Mouse (Mus musculus) midbrain, embryonic 14.5 days (tissue): ENCODE measurements around the gene Gm17416. TPM values are rescaled to one million over a fixed set of nuclear protein-coding genes. Genes with fewer than 3 reads are reported as not detected.

Experiments used
- ATAC-seq: fragments of 200-750 bp; cut with Nextera tagmentation; 2 replicates; pipeline ENCODE4 v1.8.0; 2017; ENCODE audit warnings: moderate number of reproducible peaks, moderate library complexity; ENCODE audit not compliant: low FRiP score, low TSS enrichment
- DNase-seq: peaks from one replicate; pipeline ENCODE4 v3.0.0-alpha.2; 2015
- H3K27ac ChIP-seq: fragments of 300-500 bp; sonication (generic); replicated peaks from 2 replicates; pipeline ENCODE4 v1.5.1; 2014; ENCODE audit warnings: mild to moderate bottlenecking, low read depth, low read length, moderate library complexity
- H3K27me3 ChIP-seq: fragments of 300-500 bp; sonication (generic); 2 replicates; pipeline ENCODE4 v1.6.1; 2014; ENCODE audit warnings: low read length, control low read depth, mixed read lengths; ENCODE audit not compliant: control insufficient read depth, insufficient read depth
- H3K36me3 ChIP-seq: fragments of 300-500 bp; sonication (generic); 2 replicates; pipeline ENCODE4 v1.6.1; 2014; ENCODE audit warnings: low read length, control low read depth; ENCODE audit not compliant: control insufficient read depth, insufficient read depth
- H3K4me1 ChIP-seq: fragments of 300-500 bp; sonication (generic); 2 replicates; pipeline ENCODE4 v1.6.1; 2014; ENCODE audit warnings: mild to moderate bottlenecking, antibody characterized with exemption, low read length, control low read depth; ENCODE audit not compliant: control insufficient read depth, insufficient read depth
- H3K4me2 ChIP-seq: fragments of 300-500 bp; sonication (generic); 2 replicates; pipeline ENCODE4 v1.6.1; 2014; ENCODE audit warnings: mild to moderate bottlenecking, low read length, moderate library complexity
- H3K4me3 ChIP-seq: fragments of 300-500 bp; sonication (generic); replicated peaks from 2 replicates; pipeline ENCODE4 v1.5.1; 2014; ENCODE audit warnings: low read depth, low read length
- H3K9ac ChIP-seq: fragments of 300-500 bp; sonication (generic); replicated peaks from 2 replicates; pipeline ENCODE4 v1.6.1; 2014; ENCODE audit warnings: mild to moderate bottlenecking, low read length, moderate library complexity
- H3K9me3 ChIP-seq: fragments of 300-500 bp; sonication (generic); 2 replicates; pipeline ENCODE4 v1.6.1; 2016; ENCODE audit warnings: low read length, control low read depth, mixed read lengths; ENCODE audit not compliant: control insufficient read depth
- WGBS: fragments of 180-500 bp; shearing (Covaris S2); extraction: QIAGEN DNeasy Blood & Tissue Kit; methylation state at CpG from one replicate; pipeline ENCODE4 v1.1.7; 2014; 5-methylcytosine and 5-hydroxymethylcytosine counted together
- polyA plus RNA-seq: library from polyadenylated mRNA; unstranded; fragments of >200 nt; fragmentation: Nextera tagmentation; extraction: Ambion mirVana; gene quantifications from 2 replicates; pipeline ENCODE4 v1.2.1, GENCODE M21; 2014

Gene Gm17416
- not detected in 2 replicates for polyA plus RNA-seq

DNA sequence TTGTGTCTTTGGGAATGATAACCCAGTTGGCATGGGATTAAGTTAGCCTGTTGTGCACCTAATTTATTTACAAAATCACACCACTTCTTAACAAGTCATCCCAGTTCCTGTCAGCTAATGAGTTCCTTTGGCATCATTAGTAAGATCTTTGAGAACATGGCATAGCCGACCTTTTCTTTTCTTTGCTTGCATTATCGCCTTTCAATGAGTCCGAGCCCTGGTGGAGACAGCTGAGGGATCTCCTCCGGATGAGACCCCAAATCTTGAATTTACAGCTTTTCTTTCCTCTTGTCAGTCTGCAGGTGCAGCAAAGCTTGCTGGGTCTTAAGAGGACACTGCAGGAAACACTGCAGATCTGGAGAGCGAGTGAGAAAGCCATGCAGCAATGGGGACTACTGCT is at the start of gene Gm17416:
Gene Gm17416 (plus strand): TSS at position 301 of the 400 bp plus-strand sequence.
- no peaks in the 10 kb centered on the region for H3K4me1 ChIP-seq
- H3K9me3 ChIP-seq = no peaks in the 10 kb centered on the region
- no peak within 1 kb of the TSS for H3K4me3 ChIP-seq
- H3K27ac ChIP-seq = no peak within 1 kb of the TSS
- 93% methylated on average over 5 of the region's 5 CpGs for WGBS
- no peak for DNase-seq
- no peak within 1 kb of the TSS for H3K9ac ChIP-seq
- no peaks in the 10 kb centered on the region for H3K27me3 ChIP-seq
- no peak for ATAC-seq
- H3K36me3 ChIP-seq = no peaks in the 10 kb centered on the region
- no peak within 1 kb of the TSS for H3K4me2 ChIP-seq

DNA sequence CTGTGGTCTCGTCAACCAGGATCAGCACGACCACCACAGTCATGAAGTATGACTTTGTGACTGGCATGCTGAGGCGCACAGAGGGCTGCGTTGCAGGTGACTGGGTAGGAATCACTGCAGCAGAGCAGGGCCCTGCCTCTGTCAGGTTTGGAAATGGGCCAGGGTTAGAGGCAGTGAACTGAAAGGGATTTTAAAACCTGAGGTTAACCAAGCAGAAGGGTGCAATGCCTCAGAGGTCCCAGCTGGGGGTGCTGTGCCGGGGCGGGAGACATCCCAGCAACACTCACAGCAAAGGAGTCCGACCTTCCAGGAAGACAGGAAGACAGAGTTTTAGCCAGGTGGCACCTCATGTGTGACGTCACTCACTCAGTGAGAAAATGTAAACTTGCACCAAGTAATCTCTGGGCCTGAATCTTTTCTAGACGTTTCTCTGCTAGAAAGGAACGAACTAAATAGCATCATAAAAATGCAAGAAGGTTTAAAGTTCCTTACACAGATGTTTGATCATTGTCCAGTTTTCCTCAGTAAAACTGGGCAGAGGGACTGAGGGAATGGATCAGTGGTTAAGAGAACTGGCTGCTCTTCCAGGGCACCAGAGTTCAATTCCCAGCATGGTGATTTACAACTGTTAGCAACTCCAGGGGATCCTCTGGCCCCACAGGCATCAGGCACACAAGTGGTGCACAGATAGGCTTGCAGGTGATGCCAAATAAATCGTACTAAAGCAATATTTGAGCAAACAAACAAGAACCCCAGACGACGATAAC is 29.0 kb upstream of the Gm17416 start, which contains the start of gene Defb29:
Gene Defb29 (minus strand): TSS at position 155 of the 767 bp plus-strand sequence.
- Histone ChIP-seq H3K4me1 (no peaks in the 10 kb centered on the region), H3K36me3 (no peaks in the 10 kb centered on the region), H3K4me2 (no peak within 1 kb of the TSS), H3K4me3 (no peak within 1 kb of the TSS), H3K9me3 (no peaks in the 10 kb centered on the region), H3K27me3 (no peaks in the 10 kb centered on the region), H3K27ac (no peak within 1 kb of the TSS), H3K9ac (no peak within 1 kb of the TSS)
- no peak for ATAC-seq
- no peak for DNase-seq
- WGBS = 59% methylated on average over 13 of the region's 13 CpGs

GRCm38 (mm10) chr2:152541979-152542378 is 27.2 kb upstream of the Gm17416 start:
- Histone ChIP-seq H3K4me1 (no peaks in the 10 kb centered on the region), H3K9ac (no peak overlapping the region), H3K4me2 (no peak overlapping the region), H3K27me3 (no peaks in the 10 kb centered on the region), H3K36me3 (no peaks in the 10 kb centered on the region), H3K27ac (no peak overlapping the region), H3K9me3 (no peaks in the 10 kb centered on the region), H3K4me3 (no peak overlapping the region)
- DNase-seq = no peak
- no peak for ATAC-seq
- WGBS = 89% methylated on average over 9 of the region's 9 CpGs

- 77% methylated on average over 2 of the region's 2 CpGs for WGBS
- no peaks in the 10 kb centered on the region for H3K9me3 ChIP-seq
- H3K4me1 ChIP-seq = no peaks in the 10 kb centered on the region
- DNase-seq (no peak), ATAC-seq (no peak)
- H3K4me2 ChIP-seq = no peak overlapping the region
- no peak overlapping the region for H3K27ac ChIP-seq
- H3K9ac ChIP-seq = no peak overlapping the region
- no peak overlapping the region for H3K4me3 ChIP-seq
- no peaks in the 10 kb centered on the region for H3K27me3 ChIP-seq
- no peaks in the 10 kb centered on the region for H3K36me3 ChIP-seq
Observed at GRCm38 (mm10) chr2:152542897-152543296, 26.2 kb upstream of the Gm17416 start.

DNA sequence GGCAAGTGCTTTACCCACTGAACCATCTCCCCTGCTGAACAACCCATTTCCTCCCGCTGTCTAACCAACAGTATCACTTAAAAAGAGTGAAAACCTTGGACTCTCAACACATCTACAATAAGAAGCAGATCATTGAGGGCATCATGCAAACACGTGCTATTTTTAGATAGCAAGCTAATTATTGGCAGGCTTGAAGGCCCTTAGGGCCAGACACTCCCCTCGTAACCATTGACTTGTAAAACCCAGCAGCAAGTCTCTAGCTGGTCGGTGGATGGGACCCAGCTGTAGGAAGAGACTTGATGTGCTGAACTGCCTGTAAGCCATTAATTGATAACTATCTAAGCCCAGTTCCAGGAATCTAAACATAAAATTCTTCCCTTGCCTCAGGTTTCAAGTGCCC is 25.7 kb upstream of the Gm17416 start:
- WGBS = 81% methylated on average over 4 of the region's 4 CpGs

GRCm38 (mm10) chr2:152544691-152545090 is 24.4 kb upstream of the Gm17416 start:
- H3K9me3 ChIP-seq = no peaks in the 10 kb centered on the region
- no peak overlapping the region for H3K4me3 ChIP-seq
- ATAC-seq (no peak), DNase-seq (peak; percentile 67)
- no peaks in the 10 kb centered on the region for H3K36me3 ChIP-seq
- no peaks in the 10 kb centered on the region for H3K4me1 ChIP-seq
- no peaks in the 10 kb centered on the region for H3K27me3 ChIP-seq
- 21% methylated on average over 4 of the region's 4 CpGs for WGBS
- no peak overlapping the region for H3K9ac ChIP-seq
- H3K27ac ChIP-seq = no peak overlapping the region
- no peak overlapping the region for H3K4me2 ChIP-seq

More for the DNA sequence above, 25.7 kb upstream of the Gm17416 start:
- Histone ChIP-seq H3K36me3 (no peaks in the 10 kb centered on the region), H3K27ac (no peak overlapping the region), H3K9ac (no peak overlapping the region), H3K27me3 (no peaks in the 10 kb centered on the region), H3K4me2 (no peak overlapping the region), H3K4me3 (no peak overlapping the region), H3K4me1 (no peaks in the 10 kb centered on the region), H3K9me3 (no peaks in the 10 kb centered on the region)
- DNase-seq (no peak), ATAC-seq (no peak)

DNA sequence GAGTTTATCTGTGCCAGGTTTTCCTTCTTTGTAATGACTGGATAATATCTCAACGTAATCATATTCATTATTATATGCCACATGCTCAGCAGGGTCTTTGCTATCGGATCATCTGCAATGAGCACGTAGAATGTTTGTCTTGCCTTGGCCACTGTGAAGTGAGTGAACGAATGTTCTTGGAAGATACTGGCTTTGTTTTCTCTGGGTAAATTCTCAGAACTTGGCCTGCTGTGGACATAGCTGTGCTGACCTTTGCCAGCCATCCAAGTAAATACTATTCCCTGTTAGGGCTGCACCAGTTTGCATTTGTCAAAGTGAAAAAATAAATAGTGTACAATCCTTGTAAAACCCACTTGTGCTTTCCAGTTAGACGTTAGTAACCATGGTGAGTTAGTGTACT is 21.0 kb upstream of the Gm17416 start:
- Histone ChIP-seq H3K4me3 (no peak overlapping the region), H3K4me2 (no peak overlapping the region), H3K9me3 (no peaks in the 10 kb centered on the region), H3K27me3 (no peaks in the 10 kb centered on the region), H3K36me3 (no peaks in the 10 kb centered on the region), H3K4me1 (no peaks in the 10 kb centered on the region), H3K27ac (no peak overlapping the region), H3K9ac (no peak overlapping the region)
- DNase-seq (no peak), ATAC-seq (no peak)
- 82% methylated on average over 5 of the region's 5 CpGs for WGBS

DNA sequence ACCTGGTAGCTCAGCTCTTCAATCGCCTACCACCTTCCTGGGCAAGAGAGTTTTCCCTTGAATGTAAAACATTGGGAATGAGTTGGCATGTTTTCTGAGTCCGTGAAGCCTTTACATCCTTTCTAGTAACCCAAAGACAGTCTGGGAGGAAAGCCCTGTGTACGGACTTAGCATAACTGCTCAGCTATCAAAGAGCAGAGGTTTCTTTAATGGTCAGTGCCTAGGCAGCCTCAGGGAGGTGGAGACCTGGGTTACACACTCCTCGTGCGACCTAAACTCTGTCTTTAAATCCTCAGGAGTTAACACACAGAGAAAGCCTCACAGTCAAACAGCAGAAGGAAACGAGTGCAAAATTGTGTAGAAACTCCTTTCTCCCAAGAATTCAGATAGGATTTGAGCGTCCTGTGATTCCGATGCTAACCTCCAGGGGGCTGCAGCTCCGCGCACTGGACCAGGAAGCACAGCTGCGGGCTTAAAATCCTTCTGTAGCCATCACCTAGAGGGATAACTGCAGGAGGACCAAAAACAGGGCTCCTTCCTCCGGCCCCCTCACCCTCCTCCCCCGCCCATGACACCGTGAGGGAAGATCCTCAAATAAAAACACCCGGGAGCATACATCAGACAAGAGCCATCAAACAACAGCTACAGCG is 15.2 kb upstream of the Gm17416 start:
- no peaks in the 10 kb centered on the region for H3K9me3 ChIP-seq
- no peaks in the 10 kb centered on the region for H3K36me3 ChIP-seq
- peak overlapping the region; percentile 36 for H3K4me2 ChIP-seq
- H3K4me1 ChIP-seq = no peaks in the 10 kb centered on the region
- no peak for ATAC-seq
- 0 out of 2 replicates have a peak overlapping the region, but pooled peaks have one; percentile 6 for H3K4me3 ChIP-seq
- no peak overlapping the region for H3K27ac ChIP-seq
- DNase-seq = peak; percentile 87
- no peak overlapping the region for H3K9ac ChIP-seq
- no peaks in the 10 kb centered on the region for H3K27me3 ChIP-seq
- WGBS = 13% methylated on average over 16 of the region's 16 CpGs

- Histone ChIP-seq H3K9me3 (no peaks in the 10 kb centered on the region), H3K4me2 (no peak overlapping the region), H3K4me1 (no peaks in the 10 kb centered on the region), H3K36me3 (no peaks in the 10 kb centered on the region), H3K9ac (no peak overlapping the region), H3K4me3 (no peak overlapping the region), H3K27me3 (no peaks in the 10 kb centered on the region), H3K27ac (no peak overlapping the region)
- DNase-seq = no peak
- ATAC-seq = no peak
- 91% methylated on average over 7 of the region's 7 CpGs for WGBS
Observed at GRCm38 (mm10) chr2:152556655-152557054, 12.5 kb upstream of the Gm17416 start.
